In genomic region chr15:102245891-102246741, GRCm38 (mm10) we compare ENCODE assay signal across 2 mouse cellular contexts.
TF ChIP-seq lines count a peak whose summit lies in the region.

No protein-coding gene starts in this region.

TF ChIP-seq in C2C12, 6 proteins besides CTCF, POLR2A, EP300 and RAD21:
- TF ChIP-seq CEBPB (IDR thresholded peaks at IDR 0.05; ENCODE audit: low read depth) (no peak), FOSL1 (IDR thresholded peaks at IDR 0.05; ENCODE audit: insufficient read depth, low read length, poor library complexity, severe bottlenecking) (no peak), MAX (IDR thresholded peaks at IDR 0.05) (no peak)

TF ChIP-seq in myocyte, 11 proteins besides CTCF, POLR2A, EP300 and RAD21:
- no peak for TF ChIP-seq CEBPB (IDR thresholded peaks at IDR 0.05; ENCODE audit: insufficient read depth, poor library complexity, severe bottlenecking)
- TF ChIP-seq USF1 (IDR thresholded peaks at IDR 0.05; ENCODE audit: low read depth) = no peak
- TF ChIP-seq POLR2AphosphoS2 (IDR thresholded peaks at IDR 0.05; ENCODE audit: insufficient read length, low read depth) = peak; percentile 95
- no peak for TF ChIP-seq MYOG (IDR thresholded peaks at IDR 0.05; ENCODE audit: control insufficient read depth in 1 of 3, insufficient read depth in 1 of 3, insufficient read length in 2 of 3, low read depth in 2 of 3)
- no peak for TF ChIP-seq REST (IDR thresholded peaks at IDR 0.05; ENCODE audit: insufficient read depth, insufficient read length)
- no peak for TF ChIP-seq MAX (IDR thresholded peaks at IDR 0.05; ENCODE audit: low read depth)
- TF ChIP-seq SRF (IDR thresholded peaks at IDR 0.05; ENCODE audit: control insufficient read depth, insufficient read length, low read depth) = no peak
TF ChIP-seq in myocyte: peak in this region for 1.
